Mouse (Mus musculus) thymus, postnatal 10 days (tissue): ENCODE data around the gene Kazn.

Experiments
- DNase-seq, 2 experiments: peaks; one replicate each; pipeline ENCODE4 v3.0.0; 2021; ENCODE audit warnings: low spot score in 2 of 2

Kazn gene

GRCm38 (mm10) chr4:142118522-142118921 is 120.7 kb downstream of the Kazn start:
- DNase-seq, result no peak

GRCm38 (mm10) chr4:142117993-142118392 is 121.2 kb downstream of the Kazn start:
- DNase-seq, result no peak

GRCm38 (mm10) chr4:142113306-142113705 is 125.9 kb downstream of the Kazn start:
- peak in 1 of 2 experiments; percentile 17 for DNase-seq

- no peak for DNase-seq
Measured at GRCm38 (mm10) chr4:142103081-142103671, 136.0 kb downstream of the Kazn start.

- peak; percentile 12 to 42 for DNase-seq
Measured at GRCm38 (mm10) chr4:142098303-142098702, 140.9 kb downstream of the Kazn start.

- DNase-seq, result no peak
Measured at GRCm38 (mm10) chr4:142097871-142098270, 141.3 kb downstream of the Kazn start.

GRCm38 (mm10) chr4:142095513-142096241 is 143.5 kb downstream of the Kazn start:
- DNase-seq, result no peak

- no peak for DNase-seq
Measured at GRCm38 (mm10) chr4:142094386-142094785, 144.8 kb downstream of the Kazn start.

- no peak for DNase-seq
Measured at GRCm38 (mm10) chr4:142091100-142091499, 148.1 kb downstream of the Kazn start.

GRCm38 (mm10) chr4:142089966-142090365 is 149.2 kb downstream of the Kazn start:
- DNase-seq, result no peak

GRCm38 (mm10) chr4:142088836-142089235 is 150.4 kb downstream of the Kazn start:
- DNase-seq, result no peak

GRCm38 (mm10) chr4:142088409-142088808 is 150.8 kb downstream of the Kazn start:
- no peak for DNase-seq

GRCm38 (mm10) chr4:142084936-142085563 is 154.2 kb downstream of the Kazn start:
- no peak for DNase-seq

GRCm38 (mm10) chr4:142084131-142084899 is 154.9 kb downstream of the Kazn start, which contains the start of gene Tmem51:
Gene Tmem51, minus strand, starts transcription at chr4:142084304.
- DNase-seq, result peak in 1 of 2 experiments; percentile 14

GRCm38 (mm10) chr4:142083762-142084130 is 155.5 kb downstream of the Kazn start:
- peak; percentile 15 to 29 for DNase-seq

- no peak for DNase-seq
Measured at GRCm38 (mm10) chr4:142083193-142083592, 156.0 kb downstream of the Kazn start.

GRCm38 (mm10) chr4:142082703-142083102 is 156.5 kb downstream of the Kazn start:
- DNase-seq, result no peak

- no peak for DNase-seq
Measured at GRCm38 (mm10) chr4:142081631-142082283, 157.4 kb downstream of the Kazn start.

- DNase-seq, result no peak
Measured at GRCm38 (mm10) chr4:142080901-142081630, 158.1 kb downstream of the Kazn start.

- DNase-seq, result no peak
Measured at GRCm38 (mm10) chr4:142080487-142080767, 158.8 kb downstream of the Kazn start.
